Mouse (Mus musculus) kidney, postnatal 10 days (tissue): ENCODE measurements around the gene Rhbdl2.
A peak's percentile ranks its signal among the peaks of the same experiment; 100 is the strongest.

Experiments
- DNase-seq: peaks from one replicate; pipeline ENCODE4 v3.0.0; 2021; ENCODE audit warnings: mixed read lengths

Rhbdl2 gene

DNA sequence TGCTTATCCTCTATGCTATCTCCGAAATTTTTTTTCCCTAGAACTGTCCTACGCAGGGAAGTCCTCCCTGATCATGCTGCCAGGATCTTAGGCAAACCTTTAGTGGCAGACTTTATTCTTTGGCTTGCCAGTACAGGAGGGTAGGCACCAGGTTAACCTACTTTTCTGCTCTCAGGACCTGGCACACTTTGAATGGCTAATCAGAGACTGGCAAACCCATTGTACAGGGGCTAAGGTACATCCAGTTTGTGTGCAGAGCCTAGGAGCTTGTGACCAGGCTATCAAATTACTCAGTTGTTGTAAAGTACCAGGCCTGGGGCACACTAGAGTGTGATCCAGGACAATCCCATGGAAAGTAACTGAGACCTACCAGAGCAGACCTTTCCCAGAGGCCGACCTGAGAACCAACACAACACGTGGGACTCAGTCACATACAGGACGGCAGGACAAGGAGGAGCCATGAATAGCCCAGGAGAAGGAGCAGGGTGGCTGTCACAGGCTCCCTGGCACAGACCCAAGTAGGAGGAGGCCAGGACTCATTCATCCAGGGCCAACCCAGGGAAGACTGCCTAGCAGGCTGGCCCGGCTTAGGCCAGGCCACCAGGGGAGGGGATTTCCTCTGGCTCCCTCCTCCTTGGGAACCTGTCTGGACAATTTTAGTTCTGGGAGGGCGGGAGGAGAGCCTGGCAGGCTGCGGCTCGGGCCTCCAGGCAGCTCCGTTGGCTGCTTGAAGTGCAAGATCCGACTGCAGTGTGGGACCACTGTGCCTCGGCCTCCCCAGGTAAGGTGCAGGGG is at the start of gene Rhbdl2:
Gene Rhbdl2 (plus strand): TSS at position 684 of the 795 bp plus-strand sequence.
- DNase-seq = peak; percentile 87

DNA sequence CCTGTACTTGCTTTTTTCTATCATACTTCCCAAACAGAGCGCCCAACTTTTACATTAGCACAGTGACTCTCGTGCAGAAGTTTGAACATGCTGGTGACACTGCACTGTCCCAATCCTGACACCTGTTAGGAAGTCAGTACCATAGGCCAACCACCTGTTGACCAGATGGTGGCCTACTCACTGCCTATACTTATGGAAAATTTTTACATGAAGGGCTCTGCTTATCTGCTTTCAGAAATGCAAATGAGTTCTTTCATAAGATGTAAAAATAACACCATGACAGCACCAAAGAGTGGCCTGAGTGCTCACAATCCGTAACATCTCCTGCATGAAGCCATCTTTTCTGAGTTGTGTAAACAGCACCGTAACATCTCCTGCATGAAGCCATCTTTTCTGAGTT is 49.0 kb upstream of the Rhbdl2 start:
- DNase-seq = no peak

DNA sequence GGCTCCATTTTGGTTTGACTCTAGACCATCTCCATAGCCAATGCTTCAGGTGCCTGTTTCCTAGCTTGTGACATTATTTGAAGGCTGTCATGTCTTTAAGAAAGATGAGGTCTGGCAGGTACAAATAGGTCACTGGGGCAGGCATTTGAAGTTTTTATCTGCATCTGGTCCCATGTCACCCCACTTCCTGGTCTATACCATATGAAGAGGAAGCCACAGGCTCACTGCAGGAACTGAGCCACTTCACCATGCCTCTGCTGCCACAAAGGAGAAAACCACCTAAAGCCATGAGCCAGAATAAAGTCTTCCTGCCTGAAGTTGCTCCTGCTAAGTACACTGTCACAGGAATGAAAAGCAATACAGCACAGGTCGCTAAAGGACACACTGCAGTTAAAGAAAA is 44.8 kb upstream of the Rhbdl2 start:
- no peak for DNase-seq

DNA sequence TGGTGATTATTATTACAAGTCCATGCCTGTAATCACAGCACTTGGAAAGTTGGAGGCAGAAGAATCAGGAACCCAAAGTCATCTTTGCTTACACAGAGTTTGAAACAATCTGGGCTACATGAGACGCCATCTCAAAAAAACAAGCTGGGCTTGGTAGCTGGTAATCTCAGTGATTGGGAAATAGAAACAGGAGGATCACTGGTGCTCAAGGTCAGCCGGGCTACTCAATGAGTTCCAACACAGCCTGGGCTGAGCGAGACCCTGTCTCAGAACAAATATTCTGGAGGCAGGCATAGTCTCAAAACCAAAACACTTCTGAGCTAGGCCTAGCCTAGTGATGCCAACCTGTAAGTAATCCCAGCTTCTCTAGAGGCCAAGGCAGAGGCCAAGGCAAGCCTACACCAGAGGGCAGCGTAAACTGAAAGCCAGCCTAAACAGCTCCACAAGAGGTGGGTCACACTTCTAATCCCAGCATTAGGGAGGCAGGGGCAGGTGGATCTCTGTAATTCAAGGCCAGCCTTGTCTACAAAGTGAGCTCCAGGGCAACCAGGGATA is 42.4 kb upstream of the Rhbdl2 start:
- no peak for DNase-seq

DNA sequence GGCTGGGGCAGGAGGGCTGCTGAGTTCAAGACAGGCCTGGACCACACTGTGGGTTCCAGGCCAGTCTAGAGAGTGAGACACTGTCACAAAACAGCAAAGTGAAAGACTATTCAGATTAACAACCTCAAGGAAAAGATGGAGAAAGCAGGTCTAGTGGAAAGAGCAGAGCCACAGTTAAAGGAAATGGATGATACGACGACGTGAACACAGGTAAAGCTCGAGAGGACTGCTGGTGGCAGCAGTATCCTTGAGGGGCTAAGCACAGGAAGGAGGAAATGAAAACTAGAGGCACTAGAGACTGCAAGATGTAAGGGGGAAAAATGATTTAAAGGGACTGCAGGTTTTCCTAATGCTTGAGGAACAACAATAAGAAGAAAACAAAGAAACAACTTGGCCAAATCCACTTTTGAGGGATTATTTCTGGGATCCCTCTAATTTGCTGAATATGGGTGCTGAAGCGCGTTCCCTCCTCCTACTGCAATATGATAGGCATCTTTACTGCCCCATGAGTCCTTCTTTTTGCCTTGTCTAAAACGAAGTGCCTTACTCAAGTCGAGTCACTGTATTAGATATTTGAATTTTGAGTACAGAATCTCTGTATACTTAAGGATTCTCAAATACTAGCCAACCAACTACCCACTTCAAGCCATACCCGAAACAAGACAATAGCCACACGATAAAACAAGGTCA is 38.8 kb upstream of the Rhbdl2 start:
- no peak for DNase-seq

DNA sequence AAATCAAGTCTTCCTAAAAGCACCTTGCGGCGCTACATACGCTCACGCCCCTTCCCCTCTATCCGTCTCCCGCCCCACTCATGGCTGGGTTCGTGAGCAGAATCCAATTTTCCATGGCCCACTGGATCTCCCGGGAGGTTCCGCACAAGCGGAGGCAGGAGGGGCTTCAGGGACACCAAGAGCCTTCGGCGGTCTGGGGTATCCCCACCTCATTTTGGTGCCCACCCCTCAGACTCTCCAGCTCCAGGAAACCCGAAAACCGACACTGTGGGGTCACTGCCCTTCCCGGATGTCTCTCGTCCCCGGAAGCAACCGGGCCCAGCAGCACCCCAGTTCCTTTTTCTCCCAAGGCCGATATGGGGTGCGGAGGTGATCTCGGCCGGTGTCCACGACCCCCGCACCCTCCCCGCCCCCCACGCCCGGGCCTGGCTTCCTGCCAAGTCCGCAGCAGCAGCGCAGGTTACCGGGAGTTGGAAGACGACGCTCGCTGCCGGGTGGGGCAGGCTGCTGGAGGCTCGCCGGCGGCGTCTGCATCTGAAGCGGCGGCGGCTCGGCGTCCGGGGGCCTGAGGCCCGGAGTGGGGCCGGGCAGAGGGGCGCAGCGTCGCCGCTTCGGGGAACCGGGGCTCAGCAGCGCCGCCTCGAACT is 38.1 kb upstream of the Rhbdl2 start:
- DNase-seq = peak; percentile 65

DNA sequence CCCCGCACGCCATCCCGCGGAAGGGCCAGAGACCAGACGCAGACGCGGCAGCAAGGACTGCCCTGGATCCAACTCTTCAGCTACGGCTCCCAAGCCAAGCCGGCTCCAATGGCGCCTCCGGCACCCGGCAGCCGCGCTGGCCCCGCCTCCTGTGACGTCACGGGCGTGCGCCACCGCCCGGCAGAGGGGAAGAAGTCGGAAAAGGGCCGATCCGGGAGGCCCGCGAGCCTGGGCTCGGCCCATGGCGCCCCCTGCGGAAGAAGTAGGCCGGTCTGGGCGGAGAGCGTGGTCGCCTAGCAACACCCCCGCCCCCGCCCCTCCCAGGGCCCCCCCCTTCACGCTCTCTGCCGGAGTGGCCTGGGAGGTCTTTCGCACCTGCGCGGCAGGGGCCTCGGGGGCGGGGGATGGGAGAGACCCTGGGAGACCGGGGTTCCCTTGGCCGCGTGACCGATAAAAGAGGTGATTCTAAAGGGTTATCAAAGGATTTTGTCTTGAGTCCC is 37.5 kb upstream of the Rhbdl2 start, which contains the start of gene Akirin1:
Gene Akirin1 (minus strand): TSS at position 194 of the 500 bp plus-strand sequence.
- peak; percentile 99 for DNase-seq

DNA sequence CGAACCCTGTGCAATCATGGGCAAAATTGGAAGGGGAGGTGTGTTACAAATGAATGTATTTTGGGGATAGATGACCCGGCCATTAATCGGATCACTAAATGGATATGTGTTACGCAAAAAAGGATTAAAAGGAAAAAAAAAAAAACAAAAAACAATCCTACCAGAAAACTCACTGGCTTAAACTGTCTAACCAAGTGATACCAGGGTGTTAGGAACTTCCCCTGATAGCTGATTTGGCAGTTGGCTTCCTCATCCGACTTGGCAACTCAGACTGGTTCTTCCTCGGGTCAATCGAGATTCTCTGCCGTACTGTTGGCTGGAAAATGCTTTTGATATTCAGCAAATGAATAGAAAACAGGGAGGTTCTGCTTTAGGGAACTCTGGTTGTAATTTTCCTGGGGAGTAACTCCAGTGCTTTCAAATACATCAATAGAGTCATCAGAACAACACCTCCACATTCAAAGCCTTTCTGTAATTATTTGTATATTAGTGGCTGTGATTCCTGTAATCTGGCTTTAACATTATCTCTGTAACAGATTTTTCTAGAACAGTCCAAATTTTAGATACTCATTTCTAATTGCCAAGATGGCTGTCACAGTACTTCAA is 36.9 kb upstream of the Rhbdl2 start:
- DNase-seq = peak; percentile 26

DNA sequence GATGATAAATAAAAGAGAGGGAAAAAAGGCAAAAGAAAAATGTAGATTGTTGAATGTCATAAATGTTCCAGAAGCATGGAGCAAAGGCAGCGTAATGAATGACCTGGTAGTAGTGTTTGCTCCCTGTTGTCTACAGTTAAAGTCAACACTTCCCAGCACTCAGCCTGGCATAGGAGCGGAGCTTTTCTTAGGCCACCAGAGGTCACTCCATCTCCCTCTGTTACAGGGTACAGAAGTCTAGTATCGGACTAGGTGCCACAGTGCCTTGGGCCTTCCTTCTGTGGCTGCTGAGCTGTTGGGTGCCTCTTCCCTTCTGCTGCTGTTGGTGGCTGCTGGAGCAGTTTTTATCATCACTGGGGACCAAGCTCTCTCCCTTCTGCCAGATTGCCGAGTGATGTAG is 29.4 kb upstream of the Rhbdl2 start:
- DNase-seq = peak; percentile 53

DNA sequence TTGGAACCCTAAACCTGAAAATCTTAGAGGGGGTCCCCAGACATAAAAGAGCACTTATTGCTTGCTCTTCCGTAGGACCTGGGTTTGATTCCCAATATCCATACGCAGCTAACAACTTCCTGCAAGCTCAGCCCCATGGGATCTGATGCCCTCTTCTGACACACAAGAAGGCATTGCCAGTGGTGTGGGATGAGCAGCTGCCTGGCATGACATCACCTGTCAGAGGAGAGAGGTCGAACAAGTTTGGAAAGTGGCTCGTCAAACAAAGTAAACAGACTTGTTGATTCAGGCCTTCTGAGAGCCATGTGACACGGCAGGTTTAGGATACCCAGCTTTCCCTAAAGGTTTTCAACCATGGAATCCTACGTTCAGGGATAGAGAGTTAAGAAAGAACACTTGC is 22.6 kb upstream of the Rhbdl2 start:
- DNase-seq = no peak

DNA sequence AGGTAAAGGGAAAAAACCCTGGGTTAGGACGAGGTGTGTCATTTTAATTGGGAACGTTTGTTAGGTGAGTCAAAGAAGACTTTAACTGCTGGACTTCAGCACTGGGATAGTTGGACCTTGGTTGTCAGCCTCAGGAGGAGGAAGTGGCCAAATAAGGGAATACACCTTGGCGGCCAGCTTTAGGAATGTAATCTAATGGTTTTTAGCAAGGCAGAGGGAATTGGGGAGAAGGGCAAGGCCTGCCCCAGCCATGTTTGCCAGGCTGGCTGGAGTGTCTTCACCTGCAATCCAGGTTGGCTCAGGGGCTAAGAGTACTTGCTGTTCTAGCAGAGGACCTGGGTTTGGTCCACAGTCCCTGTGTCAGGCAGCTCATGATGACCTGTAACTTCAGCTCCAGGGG is 19.9 kb upstream of the Rhbdl2 start:
- DNase-seq = no peak

DNA sequence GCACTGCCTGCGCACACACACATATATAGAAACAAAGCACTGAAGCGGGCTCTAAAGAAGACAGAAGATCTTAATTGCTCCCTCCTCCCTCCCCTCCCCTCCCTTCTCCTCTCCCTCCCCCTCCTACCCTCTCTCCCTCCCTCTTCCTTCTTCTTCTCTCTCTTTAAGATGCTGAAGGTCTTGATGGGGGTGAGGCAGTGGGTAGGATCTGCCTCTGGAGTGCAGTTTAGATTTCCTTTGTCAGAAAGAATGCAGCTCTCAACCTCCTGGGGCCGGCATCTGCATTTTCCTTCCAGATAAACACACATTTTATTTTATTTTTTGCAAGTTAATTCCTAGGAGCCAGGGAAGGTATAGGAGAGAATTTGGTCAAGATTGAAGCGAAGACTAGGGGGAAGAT is 19.4 kb upstream of the Rhbdl2 start:
- no peak for DNase-seq

DNA sequence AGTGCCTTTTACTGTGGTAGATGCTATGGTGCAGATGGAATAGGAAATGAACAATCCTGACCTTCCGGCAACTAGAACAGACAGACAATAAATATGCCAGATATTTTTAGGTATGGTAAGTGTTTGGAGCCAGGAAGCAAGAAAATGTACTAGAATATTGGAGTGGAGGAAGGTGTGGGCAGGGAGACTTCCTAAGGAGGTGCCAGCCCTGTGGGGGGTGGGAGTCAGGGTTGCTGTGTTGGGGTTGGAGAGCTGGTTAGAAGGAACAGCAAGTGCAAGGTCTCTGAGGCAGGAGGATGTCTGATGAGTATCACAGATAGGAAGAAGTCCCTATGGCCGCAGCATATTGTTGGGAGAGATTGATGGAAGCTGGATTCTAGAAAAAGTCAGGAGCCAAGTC is 5.0 kb downstream of the Rhbdl2 start:
- peak; percentile 29 for DNase-seq

DNA sequence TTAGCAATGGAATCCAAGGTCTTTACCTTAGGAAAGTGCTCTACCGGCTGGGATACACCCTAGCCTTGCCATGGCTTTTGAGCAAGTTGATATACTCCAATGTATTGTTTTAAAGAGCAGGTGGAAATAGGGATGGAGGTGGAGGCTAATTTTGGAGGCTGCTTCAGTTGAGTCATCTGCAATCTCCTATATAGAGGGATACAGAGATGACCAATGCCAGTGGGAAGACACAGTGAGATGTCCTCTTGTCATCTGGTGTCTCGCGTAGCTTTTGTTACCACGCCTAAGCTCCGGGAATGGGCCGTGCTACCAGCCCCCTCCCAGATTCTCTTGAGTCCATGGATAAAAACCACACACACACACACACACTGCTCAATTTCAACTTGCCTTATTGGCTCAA is 5.5 kb downstream of the Rhbdl2 start:
- no peak for DNase-seq

DNA sequence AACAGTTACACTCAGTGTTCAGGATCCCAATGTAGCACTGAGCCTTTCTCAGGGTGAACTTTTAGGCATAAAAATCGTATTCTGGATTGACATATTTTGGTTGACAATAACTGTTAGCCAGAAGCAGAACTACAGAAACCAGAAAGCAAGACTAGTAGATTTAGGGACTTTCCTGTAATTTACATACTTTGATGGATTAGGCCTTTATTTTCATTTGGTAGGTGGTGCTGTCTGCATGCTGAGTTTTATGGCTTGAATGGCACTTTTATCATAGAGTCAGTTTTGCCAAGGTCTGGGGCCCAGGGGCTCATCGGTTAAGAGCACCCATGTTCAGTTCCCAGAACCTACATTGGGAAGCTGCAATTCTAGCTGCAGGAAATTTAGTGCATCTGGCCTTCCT is 7.4 kb downstream of the Rhbdl2 start:
- no peak for DNase-seq

DNA sequence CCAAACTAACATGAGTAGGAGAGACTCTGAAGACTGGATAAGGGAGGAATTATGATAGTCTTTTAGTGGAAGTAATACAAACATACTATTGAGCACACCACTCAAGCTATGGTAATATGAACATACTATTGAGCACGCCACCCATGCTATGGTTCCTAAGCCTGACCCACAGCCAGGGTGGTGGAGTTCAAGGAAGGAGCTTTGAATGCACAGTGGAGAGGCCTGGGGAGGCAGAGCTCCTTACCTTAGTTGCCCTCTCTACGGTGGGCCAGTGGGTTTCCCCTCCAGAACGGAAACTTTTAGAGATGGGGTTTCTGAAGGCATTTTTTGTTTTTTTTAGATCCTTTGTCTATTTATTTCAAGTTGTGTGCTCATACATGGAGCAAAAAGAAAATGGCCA is 9.7 kb downstream of the Rhbdl2 start:
- DNase-seq = no peak

DNA sequence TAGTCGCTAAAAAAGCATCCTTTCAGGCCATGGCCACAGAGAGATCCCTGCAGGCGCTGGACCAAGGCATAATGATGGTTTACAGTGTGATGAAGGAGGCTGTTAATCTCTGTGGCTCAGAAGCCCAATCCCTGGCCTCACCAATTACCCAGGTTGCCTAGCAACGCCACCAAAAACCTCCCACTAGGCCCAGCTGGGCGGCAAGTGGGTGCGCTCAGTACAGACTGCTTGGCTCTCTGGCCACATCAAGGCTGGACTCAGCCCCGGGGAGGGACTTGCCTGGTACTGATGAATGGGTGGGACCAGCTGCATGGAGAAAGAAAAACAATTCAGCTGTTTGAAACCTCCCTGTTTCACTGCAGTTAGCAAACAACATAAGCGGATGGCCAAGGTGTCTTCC is 10.2 kb downstream of the Rhbdl2 start:
- no peak for DNase-seq

DNA sequence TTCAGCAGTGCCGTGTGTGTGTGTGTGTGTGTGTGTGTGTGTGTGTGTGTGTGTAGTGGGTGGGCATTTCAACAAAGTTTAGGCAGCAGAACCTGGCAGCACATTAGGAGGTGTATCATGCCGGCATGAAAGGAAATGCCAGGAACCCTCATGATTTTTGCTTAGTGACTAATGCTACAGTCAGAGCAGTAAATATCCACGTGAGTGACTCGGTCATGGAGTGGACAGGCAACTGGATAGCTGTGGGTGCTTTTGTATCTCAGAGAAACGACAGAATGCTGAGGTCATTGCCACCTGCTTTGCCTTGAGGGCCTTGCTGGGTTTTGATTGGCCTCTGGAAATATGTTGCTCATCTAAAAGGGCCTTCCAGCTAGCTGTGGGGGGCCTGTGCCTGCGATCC is 16.0 kb downstream of the Rhbdl2 start:
- DNase-seq = no peak

DNA sequence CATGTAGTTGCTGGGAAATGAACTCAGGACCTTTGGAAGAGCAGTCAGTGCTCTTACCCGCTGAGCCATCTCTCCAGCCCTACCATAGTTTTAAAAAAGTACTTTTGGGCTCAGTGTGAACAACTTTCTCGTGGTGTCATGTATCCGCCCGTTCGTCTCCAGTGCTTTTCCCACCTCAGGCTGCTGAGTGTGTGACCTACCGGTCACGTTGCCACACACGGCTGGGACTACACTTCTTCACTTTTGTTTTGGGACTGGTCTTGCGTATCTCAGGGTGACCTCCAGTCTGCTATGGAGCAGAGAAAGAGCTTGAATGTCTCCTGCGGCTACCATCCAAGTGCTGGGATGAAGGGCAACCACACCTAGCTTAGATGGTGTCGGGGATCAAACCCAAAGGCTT is 20.6 kb downstream of the Rhbdl2 start:
- DNase-seq = no peak

DNA sequence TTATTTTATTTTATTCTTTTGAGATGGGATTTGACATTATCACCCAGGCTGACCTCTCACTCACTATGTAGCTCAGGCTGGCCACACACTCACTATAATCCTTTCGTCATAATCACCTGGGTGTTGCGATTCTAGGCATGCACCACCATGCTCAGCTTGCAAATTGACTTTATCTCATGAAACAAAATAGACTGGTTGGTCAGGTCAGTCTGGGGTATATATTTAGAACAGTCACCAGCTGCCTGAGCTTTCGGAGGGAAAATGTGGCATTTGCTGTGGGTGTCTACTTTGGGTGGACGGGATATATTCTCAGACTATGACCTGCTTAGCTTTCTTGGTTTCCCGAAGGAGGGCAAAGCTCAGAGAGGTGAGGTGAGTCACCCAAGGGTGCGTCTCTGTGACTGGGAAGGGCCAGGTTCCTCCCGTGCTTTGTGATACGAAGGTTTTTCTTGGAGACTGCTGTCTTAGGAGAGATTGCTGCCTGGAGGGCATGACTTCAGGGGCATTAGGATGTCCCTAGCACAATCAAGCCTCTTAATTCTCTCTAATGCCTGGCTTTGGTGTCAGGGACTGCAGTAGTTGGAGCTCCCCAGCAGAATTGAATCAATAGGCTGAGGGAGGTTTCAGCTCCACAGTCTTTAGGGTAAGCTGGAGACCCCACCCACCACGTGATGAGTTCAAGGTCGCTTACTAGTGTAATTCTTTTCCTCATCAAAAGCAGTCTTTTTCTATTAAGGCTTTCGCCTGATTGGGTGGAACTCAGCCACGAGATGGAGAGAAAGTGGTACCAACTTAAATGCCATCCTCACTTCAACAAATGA is 23.0 kb downstream of the Rhbdl2 start:
- DNase-seq = no peak

DNA sequence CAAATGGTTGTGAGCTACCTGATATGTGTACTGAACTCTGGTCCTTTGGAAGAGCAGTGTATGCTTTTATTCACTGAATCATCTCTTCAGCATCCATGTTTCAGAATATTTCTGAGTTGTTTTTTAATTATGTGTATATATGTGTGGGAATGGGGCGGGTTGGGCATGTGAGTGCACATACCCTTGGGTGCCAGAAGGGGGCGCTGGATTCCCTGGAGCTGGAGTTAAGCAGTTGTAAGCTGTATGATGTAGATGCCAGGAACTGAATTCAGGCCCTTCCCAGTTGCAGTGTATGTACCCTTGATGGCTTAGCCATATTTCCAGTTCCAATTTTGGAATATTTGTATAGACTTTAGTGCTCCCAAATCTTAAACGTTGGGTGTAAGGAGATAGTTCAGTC is 24.9 kb downstream of the Rhbdl2 start:
- no peak for DNase-seq

DNA sequence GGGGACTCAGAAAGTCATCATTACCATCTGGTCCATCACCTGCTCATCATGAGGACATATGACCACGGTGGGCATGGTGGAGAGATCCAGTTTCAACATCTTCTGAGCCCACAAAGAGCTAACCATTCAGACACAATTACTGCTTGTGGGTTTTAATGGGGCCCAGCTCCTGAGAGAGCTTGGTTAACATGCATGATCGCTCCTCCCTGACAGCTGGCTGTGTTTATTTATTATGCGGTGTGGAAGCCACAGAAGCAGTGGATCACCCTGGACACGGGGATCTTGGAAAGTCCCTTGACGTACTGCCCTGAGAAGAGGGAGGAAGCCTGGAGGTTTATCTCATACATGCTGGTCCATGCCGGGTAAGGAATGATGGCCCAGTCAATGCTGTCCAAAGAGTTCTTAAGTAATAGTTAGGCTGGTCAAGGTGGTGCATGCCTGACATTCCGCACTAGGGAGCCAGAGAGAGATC is 26.4 kb downstream of the Rhbdl2 start:
- no peak for DNase-seq
